Mouse (Mus musculus) embryonic facial prominence, embryonic 14.5 days (tissue): ENCODE data around the gene Triobp. TPM values are rescaled to one million over a fixed set of nuclear protein-coding genes. Genes with fewer than 3 reads are reported as not detected.

ENCODE experiments used
- ATAC-seq: fragments of 200-750 bp; cut with Nextera tagmentation; 2 replicates; pipeline ENCODE4 v1.8.0; 2017; ENCODE audit warnings: low read depth, moderate number of reproducible peaks, moderate TSS enrichment
- DNase-seq: peaks from one replicate; pipeline ENCODE4 v3.0.0-alpha.2; 2015; ENCODE audit warnings: low spot score
- H3K27ac ChIP-seq: fragments of 300-500 bp; sonication (generic); replicated peaks from 2 replicates; pipeline ENCODE4 v1.5.1; 2014; ENCODE audit warnings: low read depth, mild to moderate bottlenecking, low read length, moderate library complexity
- H3K27me3 ChIP-seq: fragments of 300-500 bp; sonication (generic); replicated peaks from 2 replicates; pipeline ENCODE4 v1.6.1; 2014; ENCODE audit warnings: low read length; ENCODE audit not compliant: control insufficient read depth, insufficient read depth
- H3K36me3 ChIP-seq: fragments of 300-500 bp; sonication (generic); 2 replicates; pipeline ENCODE4 v1.6.1; 2014; ENCODE audit warnings: low read length, mixed read lengths; ENCODE audit not compliant: control insufficient read depth, insufficient read depth
- H3K4me1 ChIP-seq: fragments of 300-500 bp; sonication (generic); 2 replicates; pipeline ENCODE4 v1.6.1; 2014; ENCODE audit warnings: antibody characterized with exemption, low read length; ENCODE audit not compliant: control insufficient read depth, insufficient read depth
- H3K4me2 ChIP-seq: fragments of 300-500 bp; sonication (generic); 2 replicates; pipeline ENCODE4 v1.6.1; 2014; ENCODE audit warnings: low read depth, mild to moderate bottlenecking, low read length, moderate library complexity, mixed read lengths
- H3K4me3 ChIP-seq: fragments of 300-500 bp; sonication (generic); 2 replicates; pipeline ENCODE4 v1.5.1; 2014; ENCODE audit warnings: low read depth, mild to moderate bottlenecking, low read length
- H3K9ac ChIP-seq: fragments of 300-500 bp; sonication (generic); 2 replicates; pipeline ENCODE4 v1.6.1; 2014; ENCODE audit warnings: low read depth, mild to moderate bottlenecking, low read length, moderate library complexity, mixed read lengths
- H3K9me3 ChIP-seq: fragments of 300-500 bp; sonication (generic); 2 replicates; pipeline ENCODE4 v1.6.1; 2016; ENCODE audit warnings: low read length; ENCODE audit not compliant: control insufficient read depth
- WGBS: fragments of 180-500 bp; shearing (Covaris S2); extraction: QIAGEN DNeasy Blood & Tissue Kit; methylation state at CpG from one replicate; pipeline ENCODE4 v1.1.7; 2014; 5-methylcytosine and 5-hydroxymethylcytosine counted together
- polyA plus RNA-seq: library from polyadenylated mRNA; unstranded; fragments of >200 nt; fragmentation: Nextera tagmentation; extraction: Ambion mirVana; gene quantifications from 2 replicates; pipeline ENCODE4 v1.2.1, GENCODE M21; 2014

The Triobp gene
- polyA plus RNA-seq, 1 experiment from 2014 or later, result 46.2 TPM

GRCm38 (mm10) chr15:79040501-79041416 lies 93.2 kb downstream of the Triobp start:
- Histone ChIP-seq H3K36me3 (peaks cover 18% of the 10 kb centered on the region), H3K9me3 (no peaks in the 10 kb centered on the region), H3K4me1 (peaks cover 11% of the 10 kb centered on the region; the same call in 1 of the 2 replicates), H3K27me3 (peaks cover 38% of the 10 kb centered on the region), H3K9ac (peak overlapping the region; percentile 35; the same call in 1 of the 2 replicates), H3K4me2 (peak overlapping the region; percentile 50), H3K4me3 (peak overlapping the region; percentile 23), H3K27ac (no peak overlapping the region)
- DNase-seq (peak; percentile 41), ATAC-seq (no peak)
- 20% methylated on average over 23 of the region's 24 CpGs for WGBS

- no peaks in the 10 kb centered on the region for H3K9me3 ChIP-seq
- peaks cover 38% of the 10 kb centered on the region for H3K27me3 ChIP-seq
- DNase-seq (no peak), ATAC-seq (no peak)
- H3K36me3 ChIP-seq, result peaks cover 10% of the 10 kb centered on the region
- peaks cover 11% of the 10 kb centered on the region; the same call in 1 of the 2 replicates for H3K4me1 ChIP-seq
- WGBS, result 76% methylated on average over 6 of the region's 6 CpGs
- no peak within 1 kb of the TSS for H3K27ac ChIP-seq
- H3K4me3 ChIP-seq, result peak within 1 kb of the TSS; percentile 56
- H3K9ac ChIP-seq, result peak within 1 kb of the TSS; percentile 62
- H3K4me2 ChIP-seq, result peak within 1 kb of the TSS; percentile 98
These were observed 94.1 kb downstream of the Triobp start, which contains the start of gene Galr3 for GRCm38 (mm10) chr15:79041585-79041984. Gene Galr3 (plus strand): TSS chr15:79041885.

DNA sequence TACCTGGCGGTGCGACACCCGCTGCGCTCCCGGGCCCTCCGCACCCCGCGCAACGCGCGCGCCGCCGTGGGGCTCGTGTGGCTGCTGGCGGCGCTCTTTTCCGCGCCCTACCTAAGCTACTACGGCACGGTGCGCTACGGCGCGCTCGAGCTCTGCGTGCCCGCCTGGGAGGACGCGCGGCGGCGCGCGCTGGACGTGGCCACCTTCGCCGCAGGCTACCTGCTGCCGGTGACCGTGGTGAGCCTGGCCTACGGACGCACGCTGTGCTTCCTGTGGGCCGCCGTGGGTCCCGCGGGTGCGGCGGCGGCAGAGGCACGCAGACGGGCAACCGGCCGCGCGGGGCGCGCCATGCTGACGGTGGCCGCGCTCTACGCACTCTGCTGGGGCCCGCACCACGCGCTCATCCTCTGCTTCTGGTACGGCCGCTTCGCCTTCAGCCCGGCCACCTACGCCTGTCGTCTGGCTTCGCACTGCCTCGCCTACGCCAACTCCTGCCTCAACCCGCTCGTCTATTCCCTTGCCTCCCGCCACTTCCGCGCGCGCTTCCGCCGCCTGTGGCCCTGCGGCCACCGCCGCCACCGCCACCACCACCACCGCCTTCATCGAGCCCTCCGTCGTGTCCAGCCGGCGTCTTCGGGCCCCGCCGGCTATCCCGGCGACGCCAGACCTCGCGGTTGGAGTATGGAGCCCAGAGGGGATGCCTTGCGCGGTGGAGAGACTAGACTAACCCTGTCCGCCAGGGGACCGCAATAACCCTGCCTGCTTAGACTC lies 95.4 kb downstream of the Triobp start:
- Histone ChIP-seq H3K4me2 (peak overlapping the region; percentile 98), H3K27ac (no peak overlapping the region), H3K36me3 (no peaks in the 10 kb centered on the region), H3K4me1 (peaks cover 11% of the 10 kb centered on the region; the same call in 1 of the 2 replicates), H3K27me3 (peaks cover 38% of the 10 kb centered on the region), H3K9ac (peak overlapping the region; percentile 62), H3K9me3 (no peaks in the 10 kb centered on the region), H3K4me3 (peak overlapping the region; percentile 56)
- ATAC-seq (peak; percentile 26; the same call in 1 of the 2 replicates), DNase-seq (peak; percentile 35)
- under 1% methylated on average over 77 of the region's 105 CpGs for WGBS

GRCm38 (mm10) chr15:79044837-79045236 lies 97.3 kb downstream of the Triobp start:
- 16% methylated on average over 4 of the region's 4 CpGs for WGBS
- Histone ChIP-seq H3K9me3 (no peaks in the 10 kb centered on the region), H3K27ac (no peak overlapping the region), H3K36me3 (no peaks in the 10 kb centered on the region), H3K27me3 (peaks cover 38% of the 10 kb centered on the region), H3K4me2 (no peak overlapping the region), H3K4me1 (peaks cover 11% of the 10 kb centered on the region; the same call in 1 of the 2 replicates), H3K4me3 (no peak overlapping the region), H3K9ac (no peak overlapping the region)
- DNase-seq (peak; percentile 41), ATAC-seq (peak; percentile 20; the same call in 1 of the 2 replicates)

DNA sequence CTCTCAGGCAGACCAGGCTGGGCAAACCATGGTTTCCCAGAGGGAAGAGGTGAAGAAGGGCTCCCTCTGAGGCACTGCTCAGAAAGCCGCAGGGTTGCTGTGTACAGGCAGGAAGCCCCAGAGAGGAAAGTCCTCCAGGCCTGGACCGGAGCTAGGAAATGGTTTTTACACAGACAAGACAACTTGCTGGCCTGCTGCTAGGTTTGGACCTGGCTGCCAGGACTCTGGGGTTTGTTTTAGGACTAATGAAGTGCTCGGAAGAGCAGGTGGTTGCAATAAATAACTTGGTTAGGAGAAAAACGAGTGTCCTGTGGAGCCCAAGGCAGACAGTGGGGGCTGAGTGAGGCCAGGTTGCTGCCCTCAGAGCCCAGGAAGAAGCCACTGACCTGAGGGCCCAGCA lies 100.7 kb downstream of the Triobp start:
- H3K9ac ChIP-seq, result no peak overlapping the region
- ATAC-seq (no peak), DNase-seq (no peak)
- H3K4me2 ChIP-seq, result no peak overlapping the region
- H3K9me3 ChIP-seq, result no peaks in the 10 kb centered on the region
- H3K36me3 ChIP-seq, result peaks cover 7% of the 10 kb centered on the region; the same call in 1 of the 2 replicates
- H3K27ac ChIP-seq, result no peak overlapping the region
- no peaks in the 10 kb centered on the region for H3K4me1 ChIP-seq
- no peak overlapping the region for H3K4me3 ChIP-seq
- 59% methylated on average over 4 of the region's 4 CpGs for WGBS
- peaks cover 7% of the 10 kb centered on the region for H3K27me3 ChIP-seq

DNA sequence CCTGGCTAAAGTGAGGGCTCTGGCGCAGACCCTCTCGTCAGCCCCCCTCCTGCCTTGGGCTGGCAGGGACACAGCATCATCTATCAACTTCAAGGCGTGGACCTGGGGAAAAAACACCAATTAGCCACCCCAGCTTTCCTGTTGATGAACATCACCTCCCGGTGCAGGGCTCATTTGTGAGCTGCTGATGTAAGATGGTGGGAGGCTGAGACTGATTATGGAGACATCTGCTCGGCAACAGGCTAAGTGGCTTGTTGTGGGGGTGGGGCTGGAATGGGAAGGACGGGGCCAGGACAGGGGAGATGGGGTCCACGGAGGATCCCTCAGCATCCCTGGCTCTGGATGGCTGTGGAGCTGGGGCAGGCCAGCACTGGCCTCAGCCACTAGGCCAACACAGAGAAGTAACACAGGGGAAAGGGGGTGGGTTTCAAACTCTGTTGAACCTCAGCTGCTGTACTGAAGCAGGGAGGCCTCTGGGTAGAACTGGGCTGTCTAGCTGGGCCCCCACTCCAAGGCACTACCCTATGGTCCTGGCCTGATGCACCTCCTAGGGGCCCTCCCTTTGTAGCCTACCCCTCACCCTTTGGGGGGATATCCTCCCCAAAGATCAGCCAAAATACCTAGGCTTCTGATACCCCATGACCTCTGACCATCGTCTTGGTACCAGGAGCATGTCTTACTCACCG lies 102.8 kb downstream of the Triobp start:
- H3K4me3 ChIP-seq, result no peak overlapping the region
- no peaks in the 10 kb centered on the region for H3K27me3 ChIP-seq
- H3K36me3 ChIP-seq, result peaks cover 27% of the 10 kb centered on the region
- no peaks in the 10 kb centered on the region for H3K4me1 ChIP-seq
- no peak overlapping the region for H3K27ac ChIP-seq
- no peak overlapping the region for H3K4me2 ChIP-seq
- DNase-seq, result no peak
- WGBS, result 55% methylated on average over 9 of the region's 9 CpGs
- no peak overlapping the region for H3K9ac ChIP-seq
- ATAC-seq, result 0 out of 2 replicates have a peak, but pooled peaks have one; percentile 22
- no peaks in the 10 kb centered on the region for H3K9me3 ChIP-seq

GRCm38 (mm10) chr15:79050964-79051363 lies 103.4 kb downstream of the Triobp start:
- H3K27ac ChIP-seq, result no peak overlapping the region
- 76% methylated on average over 2 of the region's 2 CpGs for WGBS
- ATAC-seq, result no peak

More at GRCm38 (mm10) chr15:79050964-79051363, 103.4 kb downstream of the Triobp start:
- Histone ChIP-seq H3K4me2 (no peak overlapping the region), H3K27me3 (no peaks in the 10 kb centered on the region), H3K9ac (no peak overlapping the region), H3K9me3 (no peaks in the 10 kb centered on the region), H3K36me3 (peaks cover 34% of the 10 kb centered on the region), H3K4me3 (no peak overlapping the region), H3K4me1 (no peaks in the 10 kb centered on the region)
- DNase-seq, result no peak
